Mouse (Mus musculus): ENCODE measurements around the gene Nrgn.

Gene Nrgn

DNA sequence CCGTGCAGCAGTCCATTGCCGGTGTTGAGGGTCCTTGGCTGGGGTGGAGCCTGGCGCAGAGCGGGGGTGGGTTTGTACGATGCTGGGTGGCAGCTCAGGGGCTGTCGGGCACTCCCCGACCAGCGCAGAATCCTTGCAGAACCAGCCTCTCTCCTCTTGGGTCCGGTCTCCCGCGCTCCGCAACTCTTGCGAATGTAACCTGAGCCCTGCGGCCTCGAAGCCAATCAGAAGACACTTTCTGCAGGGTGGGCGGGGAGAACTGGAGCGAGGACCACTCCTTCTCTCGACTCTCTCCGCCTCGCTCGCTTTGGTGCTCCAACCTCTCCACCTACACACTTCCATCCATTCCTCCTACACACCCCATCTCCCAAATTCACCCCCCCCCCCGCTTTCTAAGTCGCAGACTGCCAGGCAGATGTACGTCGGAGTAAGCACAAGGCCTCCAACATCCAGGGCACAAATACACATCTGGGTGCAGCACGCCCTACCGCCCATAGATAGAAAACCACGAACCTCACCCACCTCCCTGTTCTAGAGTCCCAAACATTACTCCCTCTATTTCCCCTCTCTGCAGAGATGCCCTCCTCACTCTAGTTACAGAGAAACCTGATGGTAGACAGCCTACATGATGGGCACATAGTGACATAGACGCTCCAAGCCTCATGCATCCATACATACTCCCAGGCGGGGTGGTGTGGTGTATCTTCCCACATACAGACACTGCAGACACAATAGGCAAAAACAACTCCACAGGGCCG lies at the start of gene Nrgn:
TSS of gene Nrgn (minus strand) at position 369 of the 758 bp plus-strand sequence.
- DNase-seq: peak in 1 of 2 experiments; percentile 27

DNA sequence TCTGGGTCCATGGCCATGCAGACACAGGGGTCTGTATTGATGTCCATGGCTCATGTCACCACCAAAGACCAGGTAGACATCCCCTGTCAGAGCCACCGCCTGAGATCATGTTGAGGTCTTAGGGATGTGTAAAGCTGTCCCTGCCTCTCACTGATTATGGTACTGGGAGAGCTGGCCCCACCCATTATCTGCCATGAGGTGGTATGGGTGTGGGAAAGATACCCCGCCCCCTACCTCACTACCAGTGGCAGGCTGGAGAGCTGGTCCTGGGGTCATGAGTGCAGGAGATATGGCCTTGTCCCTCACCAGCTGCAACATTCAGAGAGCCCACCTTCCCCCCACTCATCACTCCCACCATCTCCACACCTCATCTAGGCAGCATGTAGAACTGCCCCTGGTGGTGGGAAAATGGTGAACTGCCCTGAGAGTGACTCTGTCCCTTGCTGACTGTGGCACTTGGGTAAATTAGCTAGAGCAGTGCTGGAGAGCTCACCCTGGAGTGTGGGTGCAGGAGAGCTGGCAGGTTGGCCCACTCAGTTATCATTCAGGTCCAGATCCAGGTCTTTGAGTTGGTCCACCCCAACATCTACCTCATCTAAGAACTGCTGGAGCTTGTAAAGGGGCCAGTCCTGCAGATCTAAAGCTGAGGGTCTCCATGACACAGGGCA lies 48.0 kb upstream of the Nrgn start:
- no peak for DNase-seq

GRCm38 (mm10) chr9:37598637-37599036 lies 45.9 kb upstream of the Nrgn start:
- DNase-seq: no peak

DNA sequence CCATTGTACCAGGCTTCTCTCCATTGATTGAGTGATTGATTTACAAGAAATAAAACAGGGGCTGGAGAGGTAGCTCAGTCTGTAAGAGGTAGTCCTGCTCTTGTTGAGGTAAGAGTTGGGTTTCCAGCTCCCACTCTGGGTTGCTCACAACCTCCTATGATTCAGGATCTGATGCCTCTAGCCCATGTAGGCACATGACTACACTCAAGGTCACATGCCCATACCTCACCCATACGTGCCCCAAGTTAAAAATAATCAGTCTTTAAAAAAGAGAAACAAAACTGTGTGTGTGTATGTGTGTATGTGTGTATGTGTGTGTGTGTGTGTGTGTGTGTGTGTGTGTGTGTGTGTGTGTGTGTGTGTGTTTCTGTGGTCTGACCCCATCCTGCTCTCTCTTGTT lies 42.9 kb upstream of the Nrgn start:
- no peak for DNase-seq

GRCm38 (mm10) chr9:37593690-37594089 lies 41.0 kb upstream of the Nrgn start:
- no peak for DNase-seq

DNA sequence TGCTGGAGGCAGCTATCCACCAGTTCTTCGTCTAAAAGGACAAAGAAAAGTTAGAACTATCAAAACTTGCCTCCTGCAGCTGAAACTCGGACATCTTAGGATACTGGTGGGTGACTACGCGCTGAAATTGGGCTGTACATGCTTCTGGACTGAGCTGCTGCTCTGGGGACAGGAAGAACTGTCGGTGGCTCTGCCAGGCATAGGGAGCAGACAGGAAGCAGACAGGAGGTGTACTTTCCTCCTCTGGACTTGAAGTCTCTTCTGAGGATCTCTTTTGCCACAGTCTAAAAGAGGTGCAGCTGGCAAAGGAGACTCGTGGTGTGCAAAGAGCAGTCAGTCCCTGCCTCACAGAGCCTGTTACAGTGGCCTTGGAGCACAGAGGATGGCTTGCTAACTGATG lies 39.9 kb upstream of the Nrgn start:
- no peak for DNase-seq

GRCm38 (mm10) chr9:37592025-37592424 lies 39.3 kb upstream of the Nrgn start:
- DNase-seq: no peak

DNA sequence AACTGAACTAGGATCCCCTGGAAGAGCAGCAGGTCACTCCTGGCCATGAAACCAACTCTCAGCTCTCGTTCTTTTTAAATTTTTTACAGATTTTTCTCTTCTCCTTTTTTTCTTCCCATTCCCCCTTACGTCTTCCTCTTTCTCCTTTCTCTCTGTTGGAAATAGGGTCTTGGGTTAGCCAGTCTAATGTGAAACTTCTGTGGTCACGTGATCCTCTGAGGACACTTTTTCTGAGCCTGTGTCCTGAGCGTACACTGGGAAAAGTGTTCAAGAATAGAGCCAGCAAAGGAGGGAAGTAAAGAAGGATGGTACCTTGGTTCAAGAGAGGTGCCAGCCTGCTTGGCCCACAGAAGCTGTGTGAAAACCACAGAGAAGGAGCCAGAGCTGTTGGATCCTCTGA lies 37.7 kb upstream of the Nrgn start:
- DNase-seq: no peak

DNA sequence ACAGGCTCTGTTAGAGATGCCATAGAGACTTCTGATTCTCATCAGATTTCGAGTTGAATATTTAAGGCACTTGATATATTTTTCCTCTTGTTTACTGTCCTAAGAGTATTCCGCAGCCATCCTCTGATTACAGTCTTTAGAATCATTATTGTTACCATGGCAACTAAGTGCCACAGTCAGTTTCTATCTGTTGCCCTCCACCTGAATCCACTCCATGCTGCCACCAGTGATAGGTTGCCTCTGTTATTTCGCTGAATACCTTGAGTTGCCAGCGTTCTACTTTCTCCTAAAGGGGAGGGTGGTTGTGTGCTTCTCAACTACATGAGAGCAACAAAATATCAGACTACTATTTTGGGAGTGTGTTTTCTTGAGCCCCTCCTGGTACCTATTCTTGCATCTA lies 34.0 kb upstream of the Nrgn start:
- no peak for DNase-seq

GRCm38 (mm10) chr9:37583594-37583993 lies 30.9 kb upstream of the Nrgn start:
- no peak for DNase-seq

DNA sequence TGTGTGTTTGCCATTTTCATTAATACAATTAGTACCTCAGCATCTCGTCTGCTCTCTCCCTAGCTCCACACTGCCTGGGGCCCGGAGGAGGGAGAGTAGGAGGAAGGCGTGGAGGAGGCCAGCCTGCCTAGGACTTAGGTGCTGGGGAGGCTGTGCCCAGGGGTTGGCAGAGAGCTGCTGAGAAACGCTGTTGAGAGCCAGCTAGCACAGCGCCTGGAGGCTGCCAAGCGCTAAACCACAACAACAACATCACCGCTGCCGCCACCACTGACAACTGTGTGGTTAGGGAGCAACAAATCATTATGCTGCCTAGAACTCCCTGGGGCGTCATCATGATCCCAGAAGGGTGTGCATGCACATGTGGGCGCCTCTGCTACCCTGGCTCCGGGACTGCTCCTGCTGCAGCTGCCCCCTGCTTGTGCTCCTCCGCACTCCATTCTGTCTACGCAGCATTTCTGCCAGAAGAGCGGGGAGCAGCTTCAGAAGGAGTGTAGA lies 23.8 kb upstream of the Nrgn start:
- DNase-seq: no peak

DNA sequence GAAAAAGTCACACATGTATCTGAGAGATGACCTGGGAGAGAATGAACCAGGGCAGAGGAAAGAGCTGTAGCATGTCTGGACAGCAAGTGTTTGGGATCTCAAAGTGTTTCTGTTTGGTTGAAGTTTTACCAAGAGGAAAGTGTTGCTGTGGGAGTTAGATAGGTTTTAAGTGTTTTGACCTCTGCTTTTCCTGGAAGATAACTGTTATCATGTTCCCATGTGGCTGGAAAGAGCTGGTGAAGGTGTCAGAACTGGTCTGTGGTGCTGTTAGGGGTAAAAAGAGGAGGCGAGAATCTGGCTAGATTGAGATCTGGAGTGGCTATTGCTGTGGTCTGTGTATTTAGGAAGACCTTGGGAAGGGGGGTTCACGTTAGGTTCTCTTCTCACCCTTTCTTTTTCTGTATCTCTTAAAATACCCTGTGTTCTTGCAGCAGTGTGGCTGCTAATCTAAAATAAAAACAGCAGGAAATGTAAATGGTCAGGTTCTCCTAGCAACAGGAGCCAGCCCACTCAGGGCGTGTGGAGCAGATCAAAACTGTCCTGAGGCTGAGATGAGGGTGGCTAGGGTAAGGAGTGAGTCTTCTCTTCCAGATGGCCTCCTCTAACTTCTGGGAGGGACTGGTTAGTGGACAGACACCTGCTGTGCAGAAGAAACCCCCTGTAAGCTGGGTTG lies 19.6 kb upstream of the Nrgn start:
- DNase-seq: no peak

DNA sequence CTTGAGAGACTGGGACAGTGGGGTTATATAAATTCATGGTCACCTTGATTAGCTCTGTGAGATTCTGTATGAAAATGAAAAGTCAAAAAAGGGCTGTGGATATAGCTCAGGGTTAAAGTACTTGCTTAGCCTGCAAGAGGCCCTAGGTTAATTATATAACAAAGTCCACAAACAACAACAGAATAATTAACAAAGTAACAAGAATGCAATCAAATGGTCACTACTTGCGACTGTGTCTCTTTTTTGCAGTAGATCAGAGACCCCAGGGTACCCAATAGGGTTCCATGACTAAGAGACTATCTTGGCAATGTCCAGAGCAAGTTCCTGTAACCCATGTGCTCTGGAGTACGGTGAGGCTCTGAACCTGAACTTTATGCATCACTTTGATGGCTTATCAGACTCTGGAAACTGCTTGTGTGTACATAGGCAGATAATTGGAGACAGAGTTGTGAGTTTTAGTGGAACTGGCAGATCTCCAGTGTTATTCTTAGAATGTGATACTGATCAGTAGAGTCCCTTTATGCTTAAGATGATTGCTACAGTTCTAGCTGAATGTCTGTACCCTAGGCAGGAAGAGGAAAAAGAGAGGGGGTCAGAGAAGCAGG lies 16.6 kb upstream of the Nrgn start:
- no peak for DNase-seq

DNA sequence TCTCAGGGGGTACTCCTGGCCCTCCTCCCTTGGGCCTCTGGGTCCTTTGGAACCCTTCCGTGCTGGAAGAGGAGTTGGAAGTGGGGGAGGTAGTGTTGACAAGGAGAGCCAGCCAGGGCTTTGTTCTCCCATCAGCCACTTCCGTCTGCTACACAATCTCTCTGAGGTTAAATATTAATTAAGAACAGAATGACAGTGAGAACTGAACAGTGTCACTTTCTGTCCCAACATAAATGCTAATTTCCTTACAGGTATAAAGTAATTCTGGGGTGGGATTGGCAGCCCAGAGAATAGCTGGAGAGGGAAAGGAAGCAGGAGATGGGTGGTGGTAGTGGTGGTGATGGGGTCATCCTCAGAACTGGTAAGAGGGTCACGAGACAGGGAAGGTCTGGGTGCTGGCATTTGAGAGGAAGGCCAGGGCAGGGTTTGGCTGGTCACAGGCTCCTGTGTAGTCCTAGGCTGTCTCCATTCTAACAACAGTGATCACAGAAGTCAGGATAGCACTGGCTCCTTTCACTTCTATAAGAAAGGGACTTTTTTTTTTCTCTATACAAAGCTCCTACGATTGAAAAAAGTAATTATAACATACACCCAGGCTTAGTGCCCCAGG lies 16.0 kb upstream of the Nrgn start:
- no peak for DNase-seq

DNA sequence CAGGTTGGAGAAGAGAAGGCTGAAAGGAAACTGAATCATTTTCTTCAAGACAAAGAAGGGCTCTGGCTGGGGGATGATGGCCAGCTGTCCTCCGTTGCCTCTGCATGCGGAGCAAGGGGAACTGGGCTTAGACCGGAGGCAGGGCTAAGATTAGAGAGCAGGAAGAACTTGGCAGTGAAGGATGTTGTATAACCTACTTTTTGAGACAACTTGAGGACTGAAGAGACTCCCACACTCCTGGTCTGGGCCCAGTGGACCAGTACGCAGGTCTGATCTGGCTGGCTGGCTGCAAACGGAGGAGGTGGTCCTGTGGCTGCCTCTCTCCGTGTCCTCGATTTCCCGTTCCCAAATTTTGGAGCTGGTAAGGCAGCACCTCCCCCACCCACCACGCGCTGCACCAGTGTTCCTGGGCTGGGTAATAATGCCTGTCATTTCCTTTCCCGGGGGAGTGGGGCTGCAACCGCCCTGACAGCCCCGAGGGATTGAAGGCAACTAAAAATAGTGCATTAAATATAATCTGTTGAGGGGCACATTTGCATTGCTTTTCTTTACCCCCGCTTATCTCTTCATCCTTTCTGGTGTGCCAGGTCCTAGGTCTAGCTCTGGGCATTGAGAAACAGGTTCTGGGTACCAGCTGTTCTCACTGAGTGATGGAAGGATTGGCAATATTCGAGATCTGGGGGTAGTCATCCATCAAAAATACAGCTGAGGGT lies 15.3 kb upstream of the Nrgn start:
- no peak for DNase-seq

- no peak for DNase-seq
Observed at GRCm38 (mm10) chr9:37567454-37567853, 14.8 kb upstream of the Nrgn start.

GRCm38 (mm10) chr9:37567019-37567418 lies 14.3 kb upstream of the Nrgn start:
- no peak for DNase-seq

GRCm38 (mm10) chr9:37563805-37564204 lies 11.1 kb upstream of the Nrgn start:
- DNase-seq: no peak

DNA sequence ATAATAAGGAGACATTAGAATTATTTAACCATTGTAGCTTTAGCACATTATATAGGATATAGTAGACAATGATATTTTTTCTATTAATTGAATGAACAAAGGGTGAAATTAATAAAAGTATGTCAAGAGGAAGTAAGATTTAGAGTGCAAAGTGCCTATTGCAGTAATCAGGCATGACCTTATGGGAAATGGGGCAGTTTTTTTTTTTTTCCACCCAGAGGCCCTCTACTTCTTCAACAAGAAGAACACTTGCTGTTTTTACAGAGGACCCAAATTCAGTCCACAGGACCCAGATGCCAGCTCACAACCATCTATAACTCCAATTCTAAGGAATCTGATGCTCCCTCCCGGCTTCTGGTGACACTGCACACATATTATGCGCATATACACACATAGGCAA lies 7.9 kb upstream of the Nrgn start:
- DNase-seq: no peak

- DNase-seq: no peak
Observed at GRCm38 (mm10) chr9:37556366-37556765, 3.7 kb upstream of the Nrgn start.

DNA sequence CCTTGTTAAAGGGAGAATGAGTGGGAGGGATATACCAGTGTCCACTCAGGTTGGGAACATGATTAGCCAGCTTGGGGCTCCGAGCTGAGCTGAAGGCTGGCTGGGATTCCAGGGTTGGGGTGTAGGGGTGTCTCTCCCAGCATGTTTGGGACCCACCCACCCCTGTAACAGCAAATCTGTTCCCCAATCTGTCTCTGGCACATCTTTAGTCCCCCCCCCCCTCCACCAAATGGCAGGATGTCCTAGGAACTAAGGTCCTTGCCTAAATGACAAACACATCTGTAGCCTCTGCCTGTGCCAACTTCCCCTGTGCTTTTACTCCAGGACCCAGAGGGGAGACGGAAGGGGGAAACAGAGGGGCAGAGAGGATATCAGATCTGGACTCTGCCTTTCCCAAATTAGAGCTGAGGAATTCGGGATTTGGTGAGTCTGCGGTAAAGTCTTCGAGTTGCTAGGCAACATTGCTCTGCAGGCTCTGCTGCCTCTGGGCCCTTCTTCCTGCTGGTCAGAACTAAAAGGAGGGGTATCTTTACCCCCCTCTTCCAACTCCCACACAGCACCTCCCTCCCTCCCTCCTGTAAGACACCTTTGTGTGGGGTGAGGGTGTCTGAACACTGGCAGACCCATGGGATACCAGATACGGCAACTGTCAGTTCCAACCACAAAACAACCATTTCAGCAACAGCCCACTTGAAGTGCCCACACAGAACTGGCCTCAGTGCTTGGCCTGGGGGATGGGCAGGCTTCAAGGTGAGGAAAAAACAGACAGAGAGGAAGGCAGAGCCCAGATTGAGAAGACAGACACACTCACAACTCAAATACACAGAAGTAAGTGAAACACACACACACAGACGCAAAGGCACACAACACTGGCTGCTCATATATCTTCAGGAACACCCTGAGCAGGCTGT lies 2.4 kb upstream of the Nrgn start, which contains the start of gene Siae:
TSS of gene Siae (plus strand) at position 861 of the 911 bp plus-strand sequence.
- no peak for DNase-seq

Data from cerebellum, adult 18-20 months (tissue).